Mouse (Mus musculus): ENCODE data around the gene Hsp90ab1.

Hsp90ab1 gene

DNA sequence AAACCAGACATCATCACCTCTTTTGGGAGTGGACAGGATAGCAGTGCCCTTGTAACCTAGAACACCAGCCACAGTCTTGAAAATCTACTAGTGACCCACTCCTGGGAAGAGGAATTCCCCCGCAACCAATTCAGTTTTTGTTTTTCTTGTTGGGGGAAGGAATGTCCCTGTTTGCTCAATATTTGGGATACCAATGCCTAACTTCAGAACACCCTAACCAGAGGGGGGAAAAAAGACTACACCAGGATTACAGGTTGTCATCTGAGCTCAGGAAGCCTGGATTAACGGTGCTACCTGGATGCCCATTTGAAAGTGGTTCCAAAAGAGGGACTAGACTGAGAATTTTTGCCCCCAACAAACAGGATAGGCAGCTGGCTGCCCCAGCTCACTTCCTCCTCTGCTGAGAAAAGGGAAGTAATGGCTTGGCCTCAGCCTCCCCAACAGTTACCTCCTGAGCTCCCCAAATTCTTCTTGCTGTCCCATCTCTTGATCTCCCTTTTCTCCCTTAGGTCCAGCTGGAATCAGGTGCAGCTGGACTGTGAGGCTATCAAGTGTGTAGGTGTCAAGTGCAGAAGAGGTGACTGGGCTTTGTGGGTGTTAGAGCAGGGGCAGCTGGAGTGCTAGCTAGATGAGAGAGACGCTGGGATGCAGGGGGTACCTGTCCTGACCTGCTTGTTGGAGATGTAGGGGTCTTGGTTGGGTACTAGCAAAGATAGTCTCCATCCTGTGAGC is 16.4 kb downstream of the Hsp90ab1 start:
- DNase-seq: no peak

DNA sequence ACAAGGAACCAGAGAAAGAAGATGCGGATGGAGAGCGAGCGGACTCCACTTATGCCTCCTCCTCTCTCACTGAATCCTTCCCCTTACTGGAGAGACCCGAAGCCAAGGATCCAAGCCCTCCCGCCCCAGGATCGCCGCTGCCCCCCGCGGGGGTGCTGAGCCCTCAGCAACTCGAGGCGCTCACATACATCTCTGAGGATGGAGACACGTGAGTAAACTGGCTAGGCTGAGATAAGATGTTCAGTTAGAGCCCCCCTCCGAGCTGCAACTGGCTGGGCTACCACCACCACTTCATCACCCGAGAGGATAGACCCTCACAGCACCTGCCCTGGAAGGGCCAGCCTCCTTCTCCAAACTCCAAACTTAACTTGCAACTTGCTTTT is 17.0 kb downstream of the Hsp90ab1 start:
- DNase-seq: no peak

DNA sequence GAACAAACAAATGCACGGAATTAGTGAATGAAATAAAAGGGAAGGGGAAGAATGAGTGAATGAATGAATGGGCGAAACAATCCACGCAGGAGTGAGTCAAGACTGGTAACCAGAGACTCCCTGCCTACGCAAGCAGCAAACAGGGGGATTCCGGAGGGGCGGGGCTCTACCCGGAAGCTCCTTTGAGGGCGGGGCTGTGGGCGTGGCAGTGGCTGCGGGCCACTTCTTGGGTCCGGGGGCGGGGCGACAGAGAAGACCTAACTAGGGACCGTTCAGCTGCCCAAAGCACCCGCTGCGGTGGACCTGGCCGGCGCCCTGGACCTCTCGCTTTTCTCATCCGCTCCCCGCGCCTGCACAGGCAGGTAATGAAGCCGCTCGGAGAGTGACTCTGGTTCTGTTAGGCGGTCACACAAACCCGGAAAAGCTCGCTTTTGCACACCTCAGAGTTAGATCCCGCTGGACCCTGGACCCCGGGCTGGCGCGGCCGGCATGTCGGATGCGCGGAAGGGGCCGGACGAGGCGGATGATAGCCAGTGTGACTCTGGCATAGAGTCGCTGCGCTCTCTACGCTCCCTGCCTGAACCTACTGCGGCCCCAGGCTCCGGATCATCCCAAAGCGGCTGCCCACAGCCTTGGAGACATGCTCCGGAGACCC is 17.5 kb downstream of the Hsp90ab1 start, which contains the start of gene Nfkbie:
Nfkbie (plus strand) TSS at position 252 of the 655 bp plus-strand sequence.
- DNase-seq: peak; percentile 96 to 97

DNA sequence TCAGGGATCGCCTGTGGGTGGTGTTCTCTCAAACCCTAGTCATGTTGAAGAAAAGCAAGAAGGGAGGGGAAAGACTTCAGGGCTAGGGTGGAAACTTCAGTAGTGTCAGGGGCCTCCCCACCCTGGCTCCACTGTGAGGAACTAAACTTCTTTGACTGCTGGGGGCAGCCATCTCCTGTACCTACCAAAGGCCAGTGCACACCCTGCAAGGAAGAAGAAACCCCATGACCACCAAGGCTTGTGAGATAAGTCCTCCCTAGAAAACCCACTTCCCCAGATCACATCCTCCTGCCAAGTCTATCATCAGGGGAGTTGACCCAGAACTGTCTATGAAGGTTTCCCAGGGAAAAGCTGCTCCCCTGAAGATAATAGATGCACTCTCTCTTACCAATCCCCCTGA is 18.7 kb downstream of the Hsp90ab1 start:
- no peak for DNase-seq

DNA sequence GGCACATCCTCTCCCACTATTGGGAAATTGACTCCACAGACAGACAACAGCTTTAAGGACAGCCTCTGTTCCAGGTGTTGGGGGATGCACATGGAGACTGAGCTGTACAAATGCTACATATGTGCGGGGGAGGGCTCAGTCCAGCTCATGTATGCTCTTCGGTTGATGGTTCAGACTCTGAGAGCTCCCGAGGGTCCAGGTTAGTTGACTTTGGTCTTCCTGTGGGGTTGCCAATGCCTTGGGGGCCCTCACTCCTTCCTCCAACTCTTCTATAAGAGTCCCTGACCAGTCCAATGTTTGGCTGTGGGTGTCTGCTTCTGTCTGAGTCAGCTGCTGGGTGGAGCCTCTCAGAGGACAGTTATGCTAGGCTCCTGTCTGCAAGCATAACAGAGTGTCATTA is 20.0 kb downstream of the Hsp90ab1 start:
- no peak for DNase-seq

DNA sequence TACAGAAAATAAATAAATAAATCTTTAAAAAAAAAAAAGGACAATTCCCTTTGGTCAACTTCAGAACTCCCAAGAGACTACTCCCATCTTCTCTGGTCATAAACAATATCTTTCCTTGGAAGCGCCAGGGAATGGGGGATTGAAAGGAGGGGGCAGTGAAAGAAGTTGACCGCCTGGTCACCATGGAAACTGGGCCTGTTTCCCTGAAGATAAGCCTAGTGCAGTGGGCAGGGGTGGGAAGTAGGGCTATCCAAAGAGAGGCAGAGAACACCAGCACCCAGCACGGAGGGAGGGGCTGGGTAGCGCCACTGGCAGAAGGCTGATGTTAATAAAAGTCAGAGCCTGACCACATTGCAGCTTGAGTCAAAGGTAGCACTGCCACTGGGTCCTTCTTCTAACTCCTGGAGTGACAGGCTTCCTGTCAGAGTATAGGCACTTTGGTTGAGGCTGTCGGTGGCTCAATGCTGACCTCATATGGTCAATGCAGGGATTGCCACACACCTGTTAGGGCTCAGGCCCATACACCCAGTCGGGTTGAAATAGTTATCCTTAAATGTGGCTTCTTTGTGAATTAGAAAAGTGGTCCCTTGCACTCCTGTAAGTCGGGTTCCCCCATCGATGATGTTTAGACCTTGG is 21.1 kb downstream of the Hsp90ab1 start:
- peak; percentile 74 to 78 for DNase-seq

DNA sequence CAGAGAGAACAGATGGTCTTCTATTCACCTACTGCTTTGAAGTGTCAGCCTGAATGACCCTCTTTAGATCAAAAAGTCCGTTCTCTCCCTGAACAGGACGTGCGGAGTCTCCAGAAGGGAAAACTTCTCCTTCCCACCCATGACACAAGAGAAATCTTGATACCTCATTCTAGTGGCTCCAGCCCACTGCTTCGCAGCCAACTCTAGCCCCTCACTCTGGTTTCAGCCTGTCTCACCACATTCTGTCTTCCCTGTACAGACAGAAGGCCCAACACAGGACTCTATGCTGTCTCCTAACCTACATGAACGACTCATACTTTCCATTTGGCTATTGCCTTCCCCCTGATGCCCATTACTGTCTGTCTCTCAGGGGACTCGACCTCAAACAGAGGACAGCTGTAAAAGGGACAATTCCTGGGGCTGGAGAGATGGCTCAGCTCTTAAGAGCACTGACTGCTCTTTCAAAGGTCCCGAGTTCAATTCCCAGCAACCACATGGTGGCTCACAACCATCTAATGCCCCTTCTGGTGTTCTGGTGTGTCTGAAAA is 21.7 kb downstream of the Hsp90ab1 start:
- DNase-seq: no peak

DNA sequence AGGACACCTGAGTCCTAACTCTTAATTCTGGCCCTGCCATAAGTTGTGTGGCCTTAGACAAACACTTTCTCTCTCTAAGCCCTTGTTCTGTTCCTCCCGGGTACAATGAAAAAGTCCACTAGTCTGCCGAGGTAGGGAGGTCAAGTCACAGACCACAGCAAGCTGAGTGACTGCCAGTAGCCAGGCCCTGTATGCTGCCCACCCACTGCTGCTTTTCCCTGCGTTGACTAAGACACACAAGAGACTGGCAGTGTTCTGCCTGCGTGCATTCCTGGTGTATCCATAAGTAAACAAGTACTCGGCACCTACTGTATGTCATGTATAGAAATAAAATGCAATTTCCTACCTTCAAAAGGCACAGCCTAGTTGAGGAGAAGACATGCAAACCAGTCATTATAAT is 22.8 kb downstream of the Hsp90ab1 start:
- DNase-seq: no peak

DNA sequence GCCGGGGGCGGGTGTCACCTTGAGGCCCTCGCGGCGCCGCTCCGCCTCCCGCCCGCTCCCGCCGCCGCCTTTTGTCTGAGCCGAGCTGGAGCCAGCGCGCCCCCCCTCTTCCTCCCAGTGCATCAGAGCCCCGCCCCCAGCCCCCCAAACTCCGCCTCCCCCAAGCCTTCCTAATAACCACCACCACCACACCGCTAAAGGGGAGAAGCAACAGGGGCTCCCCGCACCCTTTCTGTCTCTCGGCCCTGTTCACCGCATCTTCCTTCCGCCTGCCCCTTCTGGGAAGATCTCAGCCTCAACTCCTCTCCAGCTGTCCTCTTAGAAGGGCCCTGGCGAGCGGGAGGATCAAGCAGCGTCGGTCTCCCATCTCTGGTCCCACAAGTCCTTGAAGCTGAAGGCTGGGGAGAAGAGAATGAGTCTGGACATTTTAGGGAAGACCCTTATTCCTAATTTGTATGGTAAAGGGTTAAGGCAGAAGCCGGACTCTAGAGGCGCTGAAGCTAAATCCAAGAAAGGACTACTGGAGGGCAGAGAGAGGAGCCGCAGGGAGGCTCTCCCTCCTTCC is 23.4 kb downstream of the Hsp90ab1 start, which contains the start of gene Tmem151b:
Tmem151b (minus strand) TSS at position 61 of the 565 bp plus-strand sequence.
- DNase-seq: no peak

DNA sequence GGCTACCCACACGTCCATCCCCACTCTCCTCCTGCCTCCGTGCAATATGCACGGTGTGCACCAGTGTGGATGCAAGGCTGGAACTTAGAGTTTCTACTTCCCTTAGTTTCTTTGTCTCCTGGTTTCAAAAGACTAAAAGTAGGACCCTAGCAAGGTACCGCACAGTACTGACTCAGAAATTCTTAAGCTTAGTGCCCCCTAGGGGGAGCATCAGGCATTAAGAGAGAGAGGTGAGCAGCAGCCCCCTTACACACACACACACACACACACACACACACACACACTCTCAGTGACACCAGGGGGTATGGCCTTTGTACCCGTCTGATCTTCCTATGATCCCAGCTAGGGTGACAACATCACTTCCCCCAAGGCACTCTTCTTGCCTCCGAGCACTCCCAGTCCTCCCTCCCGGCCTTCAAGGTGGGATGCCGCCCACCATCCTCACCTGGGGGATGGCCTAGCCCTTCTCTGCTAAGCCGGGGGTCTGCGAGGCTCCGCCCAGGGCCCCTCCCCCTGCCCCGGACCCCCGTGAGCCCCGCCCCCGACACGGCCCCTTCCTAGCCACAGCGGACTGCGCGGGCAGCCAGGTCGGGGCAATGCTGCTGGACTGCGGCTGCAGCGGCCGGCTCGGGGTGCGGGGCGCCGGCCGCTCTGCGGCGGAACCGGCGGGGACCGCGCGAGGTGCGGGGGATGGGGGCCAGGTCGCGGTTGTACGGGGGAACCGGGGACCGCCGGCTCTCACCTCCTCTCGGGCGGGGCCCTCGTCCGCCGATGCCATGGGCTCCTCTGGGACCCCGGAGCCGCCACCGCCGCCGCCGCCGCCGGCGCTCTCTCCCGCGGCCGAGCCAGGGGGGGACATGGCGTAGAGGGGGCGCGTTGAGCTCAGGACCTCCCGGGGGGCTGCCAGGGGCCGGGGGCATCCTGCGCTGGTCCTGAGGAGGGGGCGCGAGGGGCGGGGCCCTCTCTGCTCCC is 24.2 kb downstream of the Hsp90ab1 start:
- DNase-seq: no peak

DNA sequence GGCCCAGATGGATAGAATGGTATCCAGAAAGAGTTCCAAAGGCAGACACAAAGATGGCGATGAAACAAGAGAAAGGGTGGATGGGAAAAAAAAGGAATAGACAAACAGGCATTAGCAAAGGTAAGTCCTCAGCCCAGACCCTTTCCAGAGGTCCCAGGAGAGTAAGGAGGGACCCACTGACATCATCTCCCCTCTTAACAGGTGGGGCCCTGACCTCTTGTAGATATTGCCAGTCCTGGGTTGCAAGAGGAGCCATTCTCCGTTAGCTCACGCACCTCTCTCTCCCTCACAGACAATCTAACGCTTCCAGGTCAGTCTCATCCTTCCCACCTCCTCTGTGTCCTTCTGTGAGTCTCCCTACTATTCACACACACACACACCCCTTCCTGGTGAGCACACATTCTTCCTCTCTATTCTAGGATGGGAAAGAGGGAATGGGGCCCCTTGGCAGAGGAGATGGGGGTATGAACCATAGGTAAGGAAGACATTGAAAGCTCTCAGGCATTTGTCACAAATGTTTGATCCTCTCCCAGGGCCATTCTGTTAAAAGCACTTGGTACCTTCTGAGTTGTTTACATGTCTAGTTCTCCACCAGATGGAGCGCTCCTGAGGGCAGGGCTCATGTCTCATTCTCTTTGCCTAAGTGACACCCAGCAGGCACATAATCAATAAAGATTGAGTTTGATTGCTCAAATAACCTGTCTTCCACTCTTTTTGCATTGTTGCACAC is 25.4 kb downstream of the Hsp90ab1 start:
- no peak for DNase-seq

DNA sequence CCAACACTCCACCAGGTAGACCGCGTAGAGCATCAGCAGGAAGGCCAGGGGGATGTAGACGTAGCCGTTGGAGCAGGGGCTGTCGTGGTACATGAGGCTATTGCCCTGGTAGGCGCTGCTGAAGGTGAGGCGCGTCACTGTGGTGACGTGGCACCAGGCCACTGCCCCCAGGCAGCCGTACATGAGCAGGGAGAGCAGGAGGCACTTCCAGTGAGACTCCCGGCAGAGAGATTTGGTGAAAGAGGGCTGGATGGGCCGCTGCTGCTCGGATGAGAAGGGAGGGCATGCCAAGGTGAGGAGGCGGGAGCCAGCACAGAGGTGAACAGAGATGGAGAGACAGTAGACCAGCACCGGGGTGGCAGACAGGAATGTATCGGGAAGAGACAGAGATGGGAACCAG is 26.1 kb downstream of the Hsp90ab1 start:
- DNase-seq: no peak

DNA sequence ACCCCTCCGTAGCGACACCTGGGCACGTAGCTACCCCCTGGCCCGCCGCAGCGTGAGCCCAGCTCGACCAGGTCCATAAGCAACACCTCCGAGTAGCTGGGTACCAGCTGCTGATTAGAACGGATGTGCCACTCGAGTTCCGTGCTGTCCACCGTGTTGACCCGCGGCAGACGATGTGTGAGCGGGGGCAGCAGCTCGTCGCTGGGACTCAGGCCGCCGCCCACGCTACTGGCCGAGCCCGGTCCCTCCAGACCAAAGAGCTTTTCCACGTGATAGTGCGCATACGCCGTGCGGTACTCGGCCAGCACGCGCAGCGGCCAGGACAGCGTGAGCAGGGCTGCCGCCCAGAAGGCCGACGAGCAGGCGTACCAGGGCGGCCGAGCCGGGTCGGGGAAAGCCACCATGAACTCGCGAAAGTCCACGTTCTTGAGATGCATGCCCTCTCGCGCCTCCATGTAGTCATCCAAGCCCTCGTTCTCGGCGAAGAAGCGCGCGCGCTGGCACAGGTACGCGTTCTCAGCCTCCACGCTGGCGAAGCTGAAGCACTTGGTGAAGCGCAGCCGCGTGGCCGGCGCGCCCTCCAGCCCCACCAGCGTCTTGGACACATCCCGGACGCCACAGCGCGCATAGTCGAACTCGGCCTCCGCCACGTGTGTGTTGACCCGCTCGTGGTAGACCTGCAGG is 27.7 kb downstream of the Hsp90ab1 start:
- no peak for DNase-seq

DNA sequence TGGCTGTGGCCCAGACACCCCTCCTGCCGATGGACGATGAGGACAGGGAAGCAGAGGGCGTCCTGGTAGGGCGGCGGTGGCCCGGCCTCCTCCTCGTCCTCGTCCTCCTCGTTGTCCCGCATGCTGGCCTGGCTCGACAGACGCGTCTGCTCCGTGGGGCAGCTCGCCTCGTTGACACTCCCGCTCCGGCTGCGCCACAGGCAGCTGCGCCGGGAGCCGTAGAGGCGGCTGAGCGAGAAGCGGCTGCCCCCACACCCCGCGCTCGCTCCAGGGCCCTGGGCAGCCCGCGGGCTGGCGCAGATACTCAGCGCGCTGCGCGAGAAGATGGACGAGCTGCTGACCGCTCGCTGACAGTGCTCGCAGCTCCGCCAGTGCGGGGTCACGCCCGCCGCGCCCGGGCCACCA is 28.2 kb downstream of the Hsp90ab1 start:
- DNase-seq: no peak

DNA sequence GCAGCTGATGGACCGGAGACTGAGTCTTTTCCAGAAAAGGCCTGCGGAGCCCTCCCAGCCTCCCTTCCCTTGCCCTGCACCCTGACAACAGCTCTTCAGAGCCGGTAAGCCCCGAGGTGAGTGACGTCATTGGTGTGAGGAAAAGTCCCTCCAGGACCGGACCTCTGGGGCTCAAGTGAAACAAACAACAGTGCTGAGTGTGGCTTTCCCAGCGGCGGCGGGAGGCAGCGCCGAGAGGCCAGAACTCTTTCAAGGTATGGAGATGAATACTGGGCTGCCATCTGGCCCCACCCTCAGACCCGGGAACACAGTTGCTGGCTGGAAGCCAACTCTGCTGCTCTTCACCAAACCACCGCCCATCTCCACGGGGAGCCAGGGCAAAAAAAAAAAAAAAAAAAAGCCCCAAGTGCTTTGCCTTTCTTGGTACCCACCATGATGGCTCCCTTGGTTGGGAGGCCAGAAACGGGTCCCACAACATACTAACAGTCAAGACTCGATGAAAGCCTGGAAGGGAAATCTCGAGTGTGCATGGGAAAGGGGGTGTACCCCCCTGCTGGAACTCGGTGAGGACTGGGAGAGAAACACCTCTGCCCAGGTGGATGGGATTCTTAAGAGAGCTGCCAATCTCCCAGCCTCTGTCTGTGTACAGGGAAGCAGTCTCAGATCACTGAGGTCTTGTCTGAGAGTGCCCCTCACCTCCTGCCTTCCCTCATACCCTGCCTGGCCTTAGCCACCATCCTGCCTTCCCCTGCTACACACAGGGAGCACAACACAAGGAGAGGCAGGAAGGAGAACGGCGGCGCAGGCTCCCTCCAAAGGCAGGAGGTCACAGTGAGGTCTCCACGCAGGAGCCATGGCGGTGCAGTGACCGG is 28.8 kb downstream of the Hsp90ab1 start:
- DNase-seq: no peak

DNA sequence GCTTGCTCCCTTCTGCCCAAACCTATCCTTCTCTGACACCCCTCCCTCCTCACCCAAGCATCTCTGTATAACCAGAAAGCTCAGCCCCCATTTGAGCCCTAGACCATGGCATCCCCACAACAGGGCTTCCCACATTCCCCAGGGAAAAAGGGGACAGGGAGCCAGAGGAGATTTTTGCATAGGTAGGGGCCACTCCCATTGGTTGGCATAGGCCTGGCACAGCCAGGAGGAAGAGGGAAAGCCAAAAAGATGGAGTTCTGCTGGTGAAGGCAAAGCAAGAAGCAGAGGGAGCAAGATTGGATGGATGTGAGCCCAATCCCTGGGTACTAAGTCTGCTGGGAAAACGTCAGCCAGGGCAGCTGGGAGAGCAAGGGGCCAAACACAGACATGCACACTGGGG is 30.0 kb downstream of the Hsp90ab1 start:
- DNase-seq: no peak

DNA sequence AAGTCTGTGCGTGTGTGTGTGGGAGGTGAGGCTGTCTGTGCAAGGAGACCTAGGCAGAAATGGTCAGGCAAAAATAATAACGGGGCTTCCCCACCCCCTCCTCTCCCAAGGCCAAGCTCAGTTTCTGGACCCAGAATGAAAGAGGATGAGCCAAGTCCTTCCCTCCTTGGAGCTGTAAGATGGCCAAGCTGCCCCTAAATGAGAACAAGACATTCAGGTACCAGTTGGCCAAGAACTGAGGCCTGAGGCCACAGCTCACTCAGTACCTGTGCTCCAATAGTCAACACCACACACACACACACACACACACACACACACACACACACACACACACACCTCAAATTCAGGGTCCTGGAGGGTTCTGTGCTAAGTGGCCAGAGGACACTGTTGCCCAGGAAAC is 30.4 kb downstream of the Hsp90ab1 start:
- DNase-seq: no peak

DNA sequence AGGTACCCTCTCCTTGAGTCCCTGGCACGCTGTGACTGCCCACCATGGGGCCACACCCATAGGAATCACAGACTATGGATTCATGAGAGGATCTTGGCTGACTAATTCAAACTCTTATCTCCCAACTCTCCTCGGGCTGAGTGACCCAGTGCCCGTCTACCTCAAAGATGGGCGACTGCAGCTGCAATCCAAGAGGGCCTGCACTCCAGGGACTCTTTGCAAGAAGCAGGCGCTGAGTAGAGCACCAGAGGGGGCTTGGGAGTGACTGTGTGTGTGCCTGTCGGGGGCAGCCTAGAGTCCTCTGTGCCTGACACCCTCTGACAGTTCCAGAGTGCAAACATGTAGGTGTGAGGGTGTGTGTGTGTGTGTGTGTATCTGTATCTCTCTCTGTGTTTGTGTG is 30.9 kb downstream of the Hsp90ab1 start:
- no peak for DNase-seq

DNA sequence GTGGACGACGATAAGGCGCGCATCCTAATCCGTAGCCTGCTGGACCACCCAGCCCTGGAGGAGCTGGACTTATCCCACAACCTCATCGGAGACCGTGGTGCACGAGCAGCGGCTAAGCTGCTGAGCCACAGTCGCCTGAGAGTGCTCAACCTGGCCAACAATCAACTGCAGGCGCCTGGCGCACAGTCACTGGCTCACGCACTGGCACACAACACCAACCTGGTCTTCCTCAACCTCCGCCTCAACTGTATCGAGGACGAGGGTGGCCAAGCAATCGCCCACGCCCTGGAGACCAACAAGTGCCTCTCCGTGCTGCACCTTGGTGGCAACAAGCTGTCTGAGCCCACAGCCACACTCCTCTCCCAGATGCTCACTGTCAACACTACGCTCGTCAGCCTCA is 33.4 kb downstream of the Hsp90ab1 start:
- DNase-seq: no peak

DNA sequence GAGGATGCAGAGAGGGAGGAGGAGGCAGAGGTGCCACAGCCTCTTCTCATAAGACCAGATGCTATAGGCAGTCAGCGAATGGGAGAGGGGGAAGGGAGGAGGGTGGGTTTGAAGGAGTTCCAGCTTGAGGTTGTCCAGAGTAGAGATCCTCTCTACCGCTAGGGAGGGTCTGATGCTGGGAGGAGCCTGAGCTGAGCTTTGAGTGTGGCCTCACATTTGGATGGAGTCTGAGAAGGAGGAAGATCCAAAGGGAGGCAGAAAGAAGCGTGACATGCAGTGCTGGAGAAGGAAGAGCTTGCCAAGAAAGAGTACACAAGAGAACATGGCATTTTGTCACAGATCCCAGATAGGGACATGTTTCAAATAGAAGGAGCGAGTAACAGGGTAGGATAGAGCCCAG is 34.7 kb downstream of the Hsp90ab1 start:
- no peak for DNase-seq

Measured in lung, adult 18-20 months (tissue).